Mouse (Mus musculus): ENCODE measurements around the gene Klra9. TPM values are rescaled to one million over a fixed set of nuclear protein-coding genes. Genes with fewer than 3 reads are reported as not detected.

Klra9 gene
- 11.2 TPM for polyA plus RNA-seq (2015; fragmentation: Illumina TruSeq; extraction: RNeasy Lipid Tissue Mini Kit (QIAGEN cat#74804); ENCODE audit: insufficient read depth, low replicate concordance)

GRCm38 (mm10) chr6:130193012-130193411 is at the start of gene Klra9:
Gene Klra9 (minus strand): TSS chr6:130193112.

GRCm38 (mm10) chr6:130233222-130233621 is 40.3 kb upstream of the Klra9 start, which contains the start of gene Klra7:
Gene Klra7 (minus strand): TSS chr6:130233322.

GRCm38 (mm10) chr6:130129798-130130197 is 63.1 kb downstream of the Klra9 start, which contains the start of gene Klra8:
Gene Klra8 (minus strand): TSS chr6:130129898.

Other genes starting within 250 kb of the Klra9 start
- gene Klra6, start 166.2 kb downstream of the Klra9 start, polyA plus RNA-seq (2015; fragmentation: Illumina TruSeq; extraction: RNeasy Lipid Tissue Mini Kit (QIAGEN cat#74804); ENCODE audit: insufficient read depth, low replicate concordance), result 3.3 TPM
- gene Klra4, start 125.8 kb downstream of the Klra9 start, polyA plus RNA-seq (2015; fragmentation: Illumina TruSeq; extraction: RNeasy Lipid Tissue Mini Kit (QIAGEN cat#74804); ENCODE audit: insufficient read depth, low replicate concordance), result 15.0 TPM
- 31.1 TPM for gene Klra8, start 63.2 kb downstream of the Klra9 start, polyA plus RNA-seq (2015; fragmentation: Illumina TruSeq; extraction: RNeasy Lipid Tissue Mini Kit (QIAGEN cat#74804); ENCODE audit: insufficient read depth, low replicate concordance)
- 18.6 TPM for gene Klra7, start 40.2 kb upstream of the Klra9 start, polyA plus RNA-seq (2015; fragmentation: Illumina TruSeq; extraction: RNeasy Lipid Tissue Mini Kit (QIAGEN cat#74804); ENCODE audit: insufficient read depth, low replicate concordance)
- 4.2 TPM for gene Klra10, start 88.8 kb upstream of the Klra9 start, polyA plus RNA-seq (2015; fragmentation: Illumina TruSeq; extraction: RNeasy Lipid Tissue Mini Kit (QIAGEN cat#74804); ENCODE audit: insufficient read depth, low replicate concordance)
- 9.0 TPM for gene Klra3, start 144.5 kb upstream of the Klra9 start, polyA plus RNA-seq (2015; fragmentation: Illumina TruSeq; extraction: RNeasy Lipid Tissue Mini Kit (QIAGEN cat#74804); ENCODE audit: insufficient read depth, low replicate concordance)
- gene Klra1, start 193.8 kb upstream of the Klra9 start, polyA plus RNA-seq (2015; fragmentation: Illumina TruSeq; extraction: RNeasy Lipid Tissue Mini Kit (QIAGEN cat#74804); ENCODE audit: insufficient read depth, low replicate concordance), result 6.6 TPM